Mouse (Mus musculus) heart, embryonic 13.5 days (tissue): ENCODE data around the gene Kcnq4. TPM values are rescaled to one million over a fixed set of nuclear protein-coding genes. Genes with fewer than 3 reads are reported as not detected.

Experiments used
- ATAC-seq: fragments of 200-750 bp; cut with Nextera tagmentation; 2 replicates; pipeline ENCODE4 v1.8.0; 2017; ENCODE audit warnings: moderate TSS enrichment; ENCODE audit not compliant: insufficient number of reproducible peaks, low FRiP score, low TSS enrichment; ENCODE audit errors: extremely low read depth
- H3K27ac ChIP-seq: fragments of 300-500 bp; sonication (generic); replicated peaks from 2 replicates; pipeline ENCODE4 v1.5.1; 2015; ENCODE audit warnings: moderate library complexity, mild to moderate bottlenecking, inconsistent platforms
- H3K27me3 ChIP-seq: fragments of 300-500 bp; sonication (generic); replicated peaks from 2 replicates; pipeline ENCODE4 v1.6.1; 2015; ENCODE audit warnings: mild to moderate bottlenecking, inconsistent platforms
- H3K36me3 ChIP-seq: fragments of 300-500 bp; sonication (generic); 2 replicates; pipeline ENCODE4 v1.6.1; 2015; ENCODE audit warnings: mild to moderate bottlenecking, inconsistent platforms
- H3K4me1 ChIP-seq: fragments of 300-500 bp; sonication (generic); 2 replicates; pipeline ENCODE4 v1.6.1; 2015; ENCODE audit warnings: inconsistent platforms
- H3K4me2 ChIP-seq: fragments of 300-500 bp; sonication (generic); 2 replicates; pipeline ENCODE4 v1.6.1; 2015; ENCODE audit warnings: inconsistent platforms, mild to moderate bottlenecking, moderate library complexity
- H3K4me3 ChIP-seq: fragments of 300-500 bp; sonication (generic); 2 replicates; pipeline ENCODE4 v1.5.1; 2015; ENCODE audit warnings: moderate library complexity, mild to moderate bottlenecking, inconsistent platforms
- H3K9ac ChIP-seq: fragments of 300-500 bp; sonication (generic); 2 replicates; pipeline ENCODE4 v1.6.1; 2015; ENCODE audit warnings: inconsistent platforms, mild to moderate bottlenecking, moderate library complexity
- H3K9me3 ChIP-seq: fragments of 300-500 bp; sonication (generic); 2 replicates; pipeline ENCODE4 v1.6.1; 2016; ENCODE audit warnings: inconsistent platforms
- WGBS: fragments of 180-500 bp; shearing (Covaris S2); methylation state at CpG from one replicate; pipeline ENCODE4 v1.1.7; 2015; ENCODE audit warnings: mixed read lengths; 5-methylcytosine and 5-hydroxymethylcytosine counted together
- microRNA counts: library from miRNA; unstranded; fragments of <30 nt; microRNA quantifications from one replicate; lab custom pipeline; 2016
- microRNA-seq: library from miRNA; unstranded; fragments of <30 nt; microRNA quantifications from one replicate; pipeline ENCODE4, GENCODE M21; 2016
- polyA plus RNA-seq: library from polyadenylated mRNA; unstranded; fragments of >200 nt; fragmentation: Nextera tagmentation; extraction: Ambion mirVana; gene quantifications from 2 replicates; pipeline ENCODE4 v1.2.1, GENCODE M21; 2015

Gene Kcnq4
- polyA plus RNA-seq, 1 experiment from 2014 or later, result 0.83 TPM

- WGBS, result 6% methylated on average over 55 of the region's 55 CpGs
- no peak overlapping the region for H3K27ac ChIP-seq
- H3K9ac ChIP-seq, result peak overlapping the region; percentile 81
- peaks cover 10% of the 10 kb centered on the region for H3K4me1 ChIP-seq
- H3K36me3 ChIP-seq, result no peaks in the 10 kb centered on the region
- ATAC-seq, result peak; percentile 45; the same call in 1 of the 2 replicates
- H3K4me2 ChIP-seq, result peak overlapping the region; percentile 89
- H3K27me3 ChIP-seq, result peaks cover 69% of the 10 kb centered on the region
- H3K4me3 ChIP-seq, result peak overlapping the region; percentile 59
- no peaks in the 10 kb centered on the region for H3K9me3 ChIP-seq
Observed at GRCm38 (mm10) chr4:120649369-120650207, 98.8 kb downstream of the Kcnq4 start.

MicroRNA genes within 50 kb of the gene (microRNA counts, 519-probe panel; counts per million panel counts)
- microRNA mmu-miR-30e (lab: Ali Mortazavi, UCI), result 3,359 counts per million, percentile 69 among the panel's probes with 10 or more counts

Small RNA genes within 50 kb of the gene (microRNA-seq; reads per million reads assigned to microRNA genes)
- 101 reads per million, percentile 54 among the genes with 10 or more reads in this experiment for gene Mir30c-1
- gene Mir30e, result not detected
- gene Mir30f, result not detected

Other genes starting within 250 kb of the Kcnq4 start
- 0.11 TPM in 1 of 2 replicates, not detected in the other for gene Slfnl1, start 216.4 kb downstream of the Kcnq4 start, polyA plus RNA-seq
- 99.8 and 100 TPM in 2 replicates for gene Ctps, start 178.3 kb downstream of the Kcnq4 start, polyA plus RNA-seq
- 0.41 TPM in 1 of 2 replicates, not detected in the other for gene Gm8439, start 159.9 kb downstream of the Kcnq4 start, polyA plus RNA-seq
- 21.8 and 23.7 TPM in 2 replicates for gene Cited4, start 82.0 kb downstream of the Kcnq4 start, polyA plus RNA-seq
- 95.8 and 97.4 TPM in 2 replicates for gene Nfyc, start 83.0 kb upstream of the Kcnq4 start, polyA plus RNA-seq
- 0.51 and 0.60 TPM in 2 replicates for gene Rims3, start 106.2 kb upstream of the Kcnq4 start, polyA plus RNA-seq
- 10.4 and 11.9 TPM in 2 replicates for gene Exo5, start 176.4 kb upstream of the Kcnq4 start, polyA plus RNA-seq
- 13.7 and 13.8 TPM in 2 replicates for gene Zfp69, start 203.1 kb upstream of the Kcnq4 start, polyA plus RNA-seq